Mouse (Mus musculus) embryonic facial prominence, embryonic 12.5 days (tissue): ENCODE data around the gene Fam173a. TPM values are rescaled to one million over a fixed set of nuclear protein-coding genes. Genes with fewer than 3 reads are reported as not detected.

Experiments
- ATAC-seq: fragments of 200-750 bp; cut with Nextera tagmentation; 2 replicates; pipeline ENCODE4 v1.8.0; 2017; ENCODE audit not compliant: insufficient number of reproducible peaks, insufficient read depth, low FRiP score, low TSS enrichment
- H3K27ac ChIP-seq: fragments of 300-500 bp; sonication (generic); 2 replicates; pipeline ENCODE4 v1.5.1; 2016; ENCODE audit warnings: mild to moderate bottlenecking
- H3K27me3 ChIP-seq: fragments of 300-500 bp; sonication (generic); 2 replicates; pipeline ENCODE4 v1.6.1; 2016; ENCODE audit warnings: mild to moderate bottlenecking, moderate library complexity
- H3K36me3 ChIP-seq: fragments of 300-500 bp; sonication (generic); 2 replicates; pipeline ENCODE4 v1.6.1; 2016; ENCODE audit warnings: mild to moderate bottlenecking
- H3K4me1 ChIP-seq: fragments of 300-500 bp; sonication (generic); 2 replicates; pipeline ENCODE4 v1.6.1; 2016
- H3K4me2 ChIP-seq: fragments of 300-500 bp; sonication (generic); replicated peaks from 2 replicates; pipeline ENCODE4 v1.6.1; 2016; ENCODE audit warnings: mild to moderate bottlenecking, moderate library complexity
- H3K4me3 ChIP-seq: fragments of 300-500 bp; sonication (generic); 2 replicates; pipeline ENCODE4 v1.5.1; 2016; ENCODE audit warnings: mild to moderate bottlenecking
- H3K9ac ChIP-seq: fragments of 300-500 bp; sonication (generic); 2 replicates; pipeline ENCODE4 v1.6.1; 2016; ENCODE audit warnings: mild to moderate bottlenecking, moderate library complexity
- H3K9me3 ChIP-seq: fragments of 300-500 bp; sonication (generic); 2 replicates; pipeline ENCODE4 v1.6.1; 2016; ENCODE audit warnings: mild to moderate bottlenecking, moderate library complexity
- WGBS: fragments of 180-500 bp; shearing (Covaris S2); methylation state at CpG from one replicate; pipeline ENCODE4 v1.1.7; 2016; 5-methylcytosine and 5-hydroxymethylcytosine counted together
- polyA plus RNA-seq: library from polyadenylated mRNA; unstranded; fragments of >200 nt; fragmentation: Nextera tagmentation; extraction: Ambion mirVana; gene quantifications from 2 replicates; pipeline ENCODE4 v1.2.1, GENCODE M21; 2016

The Fam173a gene
- polyA plus RNA-seq, 1 experiment from 2014 or later: 72.0 TPM

DNA sequence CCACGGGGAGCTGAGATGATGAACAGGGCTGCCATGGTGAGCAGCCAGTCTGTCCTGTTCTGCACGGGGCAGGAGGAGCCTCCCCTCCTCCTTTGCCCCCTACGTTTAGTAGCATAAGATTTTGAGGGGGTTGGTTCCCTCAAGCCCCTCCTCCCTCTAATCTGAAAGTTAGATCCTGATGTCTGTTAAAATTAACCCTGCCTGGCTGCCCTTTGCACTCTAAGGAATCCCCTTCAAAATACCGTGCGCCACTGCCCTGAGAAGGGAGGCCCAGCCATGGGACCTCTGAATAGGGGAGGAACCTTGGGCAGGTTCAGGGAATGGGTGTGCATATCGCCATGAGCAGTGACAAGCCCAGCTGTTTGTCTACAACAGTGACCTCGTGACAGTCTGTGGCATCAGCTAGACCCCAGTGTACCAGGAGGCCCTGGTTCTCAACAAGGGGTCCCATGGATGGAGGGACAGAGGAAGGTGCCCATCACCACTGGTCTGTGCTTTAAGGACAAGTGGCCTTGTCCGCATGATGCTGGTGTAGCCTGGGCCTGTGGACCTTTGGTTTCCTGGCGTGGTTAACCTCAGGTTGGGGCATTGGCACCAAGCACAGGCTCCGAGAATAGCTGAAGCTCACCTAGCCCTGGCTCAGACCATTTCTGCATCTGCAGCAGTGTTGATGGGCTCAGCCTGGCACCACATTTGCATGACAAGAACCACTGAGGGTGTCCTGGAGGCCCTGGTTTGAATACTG is 17.2 kb downstream of the Fam173a start:
- H3K4me2 ChIP-seq: peak overlapping the region; percentile 7; the same call in 1 of the 2 replicates
- ATAC-seq: no peak
- H3K9me3 ChIP-seq: no peaks in the 10 kb centered on the region
- no peak overlapping the region for H3K9ac ChIP-seq
- peaks cover 8% of the 10 kb centered on the region for H3K36me3 ChIP-seq
- 77% methylated on average over 10 of the region's 10 CpGs for WGBS
- no peaks in the 10 kb centered on the region for H3K27me3 ChIP-seq
- H3K4me3 ChIP-seq: no peak overlapping the region
- H3K4me1 ChIP-seq: peaks cover 8% of the 10 kb centered on the region
- H3K27ac ChIP-seq: no peak overlapping the region

DNA sequence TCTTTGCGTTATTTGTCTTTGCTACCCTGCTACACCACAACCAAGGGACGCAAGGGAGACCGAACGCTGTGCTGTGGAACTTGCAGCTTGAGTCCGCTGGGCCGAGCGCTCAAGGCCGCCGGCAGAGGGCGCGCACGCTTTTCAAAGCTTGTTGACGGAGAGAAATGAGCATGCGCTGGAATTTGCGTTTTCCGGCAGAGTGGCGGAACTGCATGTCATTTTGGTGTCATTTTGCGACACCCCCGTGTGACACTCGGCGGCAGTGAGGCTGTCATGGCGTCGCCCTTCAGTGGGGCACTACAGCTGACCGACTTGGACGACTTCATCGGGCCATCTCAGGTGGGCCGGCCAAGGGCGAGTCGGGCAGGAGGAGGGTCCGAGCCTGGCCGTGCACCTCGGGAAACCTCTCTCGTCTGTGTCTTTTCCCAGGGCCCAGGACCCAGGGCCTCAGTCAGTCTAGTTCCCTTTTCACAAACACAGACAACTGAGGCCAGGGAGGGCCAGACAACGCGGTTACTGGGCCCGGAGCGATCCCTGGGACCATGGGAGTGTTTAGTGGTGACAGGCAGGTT is 19.1 kb downstream of the Fam173a start, which contains the start of gene Narfl:
Gene Narfl (plus strand): TSS at position 228 of the 572 bp plus-strand sequence.
- no peaks in the 10 kb centered on the region for H3K27me3 ChIP-seq
- H3K9ac ChIP-seq: peak within 1 kb of the TSS; percentile 88
- under 1% methylated on average over 37 of the region's 37 CpGs for WGBS
- no peaks in the 10 kb centered on the region for H3K36me3 ChIP-seq
- H3K4me1 ChIP-seq: peaks cover 8% of the 10 kb centered on the region
- peak within 1 kb of the TSS; percentile 85 for H3K4me2 ChIP-seq
- H3K9me3 ChIP-seq: no peaks in the 10 kb centered on the region
- H3K4me3 ChIP-seq: peak within 1 kb of the TSS; percentile 83
- peak; percentile 73 for ATAC-seq
- H3K27ac ChIP-seq: no peak within 1 kb of the TSS

- Histone ChIP-seq H3K27me3 (peaks cover 10% of the 10 kb centered on the region; the same call in 1 of the 2 replicates), H3K4me2 (no peak overlapping the region), H3K36me3 (no peaks in the 10 kb centered on the region), H3K4me1 (peaks cover 4% of the 10 kb centered on the region), H3K27ac (no peak overlapping the region), H3K4me3 (no peak overlapping the region), H3K9ac (no peak overlapping the region), H3K9me3 (no peaks in the 10 kb centered on the region)
- WGBS: 43% methylated on average over 9 of the region's 9 CpGs
- no peak for ATAC-seq
Measured at GRCm38 (mm10) chr17:25769331-25769730, 23.4 kb downstream of the Fam173a start.

- Histone ChIP-seq H3K4me3 (no peak overlapping the region), H3K36me3 (no peaks in the 10 kb centered on the region), H3K9me3 (no peaks in the 10 kb centered on the region), H3K9ac (no peak overlapping the region), H3K4me1 (no peaks in the 10 kb centered on the region), H3K27me3 (peaks cover 10% of the 10 kb centered on the region; the same call in 1 of the 2 replicates), H3K4me2 (no peak overlapping the region), H3K27ac (no peak overlapping the region)
- 34% methylated on average over 5 of the region's 5 CpGs for WGBS
- no peak; the same call in 1 of the 2 replicates for ATAC-seq
Measured at GRCm38 (mm10) chr17:25765886-25766285, 26.8 kb downstream of the Fam173a start.

GRCm38 (mm10) chr17:25762591-25762990 is 30.1 kb downstream of the Fam173a start:
- Histone ChIP-seq H3K4me1 (no peaks in the 10 kb centered on the region), H3K27ac (no peak overlapping the region), H3K9ac (no peak overlapping the region), H3K27me3 (peaks cover 10% of the 10 kb centered on the region; the same call in 1 of the 2 replicates), H3K9me3 (no peaks in the 10 kb centered on the region), H3K36me3 (no peaks in the 10 kb centered on the region), H3K4me2 (no peak overlapping the region), H3K4me3 (no peak overlapping the region)
- WGBS: 32% methylated on average over 3 of the region's 3 CpGs
- ATAC-seq: no peak

DNA sequence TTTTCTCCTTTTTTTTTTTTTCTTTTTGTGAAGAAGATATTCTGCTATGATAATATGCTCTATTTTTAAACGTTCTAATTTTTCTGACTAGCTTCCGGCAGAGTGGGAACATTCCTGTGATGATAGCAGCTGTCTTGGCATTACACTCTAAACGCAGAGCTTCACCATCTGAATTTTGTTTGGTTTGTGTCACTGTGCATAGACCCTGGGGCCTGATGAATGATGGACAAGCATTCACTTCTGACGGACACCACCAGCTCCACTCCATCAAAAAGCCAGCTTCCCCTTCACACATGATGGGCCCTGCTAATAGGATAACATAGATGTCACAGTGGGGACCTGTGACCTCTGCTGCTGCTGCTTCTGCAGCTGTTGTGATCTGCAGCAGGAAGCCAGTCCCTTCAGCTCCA is 31.1 kb downstream of the Fam173a start:
- 44% methylated on average over 4 of the region's 4 CpGs for WGBS
- H3K4me3 ChIP-seq: no peak overlapping the region
- no peaks in the 10 kb centered on the region for H3K36me3 ChIP-seq
- peaks cover 8% of the 10 kb centered on the region; the same call in 1 of the 2 replicates for H3K27me3 ChIP-seq
- H3K9ac ChIP-seq: no peak overlapping the region
- ATAC-seq: no peak
- H3K27ac ChIP-seq: no peak overlapping the region
- H3K4me2 ChIP-seq: no peak overlapping the region
- no peaks in the 10 kb centered on the region for H3K9me3 ChIP-seq
- H3K4me1 ChIP-seq: no peaks in the 10 kb centered on the region

DNA sequence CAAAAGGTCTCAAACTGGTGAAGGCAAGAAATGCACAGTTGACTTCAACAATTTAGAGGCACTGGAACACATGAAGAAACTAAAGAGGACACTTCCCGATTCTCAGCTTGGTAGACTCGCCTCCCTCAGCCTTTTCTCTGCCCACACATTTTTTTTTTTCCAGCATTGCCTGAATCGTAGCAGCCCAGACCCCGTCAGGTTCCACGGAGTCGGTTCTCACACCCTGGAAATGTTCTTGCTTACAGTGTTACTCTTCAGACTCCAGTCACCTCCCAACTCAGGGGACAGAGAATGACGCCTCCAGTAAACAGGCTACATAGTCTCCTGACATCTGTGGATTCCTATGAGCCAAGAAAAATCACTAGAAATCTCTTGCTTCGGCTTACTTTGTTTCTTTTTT is 32.6 kb downstream of the Fam173a start:
- H3K4me3 ChIP-seq: no peak overlapping the region
- no peak for ATAC-seq
- no peak overlapping the region for H3K27ac ChIP-seq
- H3K36me3 ChIP-seq: no peaks in the 10 kb centered on the region
- WGBS: 84% methylated on average over 8 of the region's 8 CpGs
- H3K27me3 ChIP-seq: no peaks in the 10 kb centered on the region
- no peaks in the 10 kb centered on the region for H3K9me3 ChIP-seq
- peaks cover 6% of the 10 kb centered on the region for H3K4me1 ChIP-seq
- no peak overlapping the region for H3K9ac ChIP-seq
- H3K4me2 ChIP-seq: no peak overlapping the region

- WGBS: 55% methylated on average over 3 of the region's 3 CpGs
- H3K9ac ChIP-seq: no peak overlapping the region
- no peak overlapping the region for H3K4me2 ChIP-seq
Measured at GRCm38 (mm10) chr17:25757691-25758090, 35.0 kb downstream of the Fam173a start.

GRCm38 (mm10) chr17:25756378-25757242 is 36.1 kb downstream of the Fam173a start:
- Histone ChIP-seq H3K36me3 (no peaks in the 10 kb centered on the region), H3K27me3 (no peaks in the 10 kb centered on the region), H3K9ac (no peak overlapping the region), H3K27ac (no peak overlapping the region), H3K9me3 (no peaks in the 10 kb centered on the region), H3K4me1 (peaks cover 10% of the 10 kb centered on the region), H3K4me2 (no peak overlapping the region), H3K4me3 (no peak overlapping the region)
- ATAC-seq: no peak
- WGBS: 78% methylated on average over 9 of the region's 9 CpGs

More at GRCm38 (mm10) chr17:25757691-25758090, 35.0 kb downstream of the Fam173a start:
- no peaks in the 10 kb centered on the region for H3K27me3 ChIP-seq
- ATAC-seq: no peak
- no peak overlapping the region for H3K27ac ChIP-seq
- H3K4me1 ChIP-seq: peaks cover 6% of the 10 kb centered on the region
- H3K4me3 ChIP-seq: no peak overlapping the region
- no peaks in the 10 kb centered on the region for H3K9me3 ChIP-seq
- no peaks in the 10 kb centered on the region for H3K36me3 ChIP-seq

DNA sequence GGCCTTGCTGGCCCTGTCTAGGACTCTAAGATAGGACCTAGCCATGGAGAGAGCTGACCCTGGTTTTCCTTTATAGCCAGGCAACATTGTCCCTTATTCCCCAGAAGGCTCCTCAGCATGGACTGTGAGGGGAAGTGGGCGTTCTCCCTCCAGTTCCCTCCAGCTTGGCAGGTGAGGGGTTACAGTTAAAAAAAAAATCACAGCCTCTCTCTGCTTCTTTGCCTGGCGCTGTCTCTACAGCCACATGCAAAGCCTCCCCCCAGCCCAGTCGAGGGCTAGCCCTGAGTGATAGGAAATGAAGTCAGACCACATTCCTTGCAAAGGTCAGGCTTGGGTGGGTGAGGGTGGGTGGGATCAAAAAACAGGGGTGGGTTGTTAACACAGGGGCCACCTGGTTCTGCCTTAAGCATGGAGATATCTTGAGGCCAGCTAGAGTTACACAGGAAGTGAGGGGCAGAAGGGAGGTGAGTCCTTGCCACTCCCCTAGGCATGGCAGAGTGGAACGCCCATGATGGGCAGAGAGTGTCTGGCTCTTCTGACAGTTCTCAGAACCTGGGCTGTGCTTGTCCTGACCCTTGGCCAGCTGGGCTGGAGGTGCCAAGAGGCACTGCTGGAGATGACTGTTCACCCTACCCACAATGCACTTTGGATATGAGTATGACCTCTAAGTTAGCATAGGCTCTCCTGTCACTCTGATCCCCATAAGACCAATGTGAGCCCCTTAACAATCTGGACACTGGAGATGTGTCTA is 36.9 kb downstream of the Fam173a start:
- 33% methylated on average over 4 of the region's 4 CpGs for WGBS
- Histone ChIP-seq H3K36me3 (no peaks in the 10 kb centered on the region), H3K4me3 (no peak overlapping the region), H3K9ac (0 out of 2 replicates have a peak overlapping the region, but pooled peaks have one; percentile 20), H3K27ac (no peak overlapping the region), H3K4me2 (no peak overlapping the region), H3K4me1 (peaks cover 16% of the 10 kb centered on the region), H3K27me3 (no peaks in the 10 kb centered on the region), H3K9me3 (no peaks in the 10 kb centered on the region)
- ATAC-seq: no peak; the same call in 1 of the 2 replicates

GRCm38 (mm10) chr17:25755086-25755485 is 37.6 kb downstream of the Fam173a start:
- no peaks in the 10 kb centered on the region for H3K9me3 ChIP-seq
- H3K4me1 ChIP-seq: peaks cover 16% of the 10 kb centered on the region
- H3K27me3 ChIP-seq: no peaks in the 10 kb centered on the region
- no peak overlapping the region for H3K4me2 ChIP-seq
- H3K36me3 ChIP-seq: no peaks in the 10 kb centered on the region
- ATAC-seq: no peak
- no peak overlapping the region for H3K4me3 ChIP-seq
- no peak overlapping the region for H3K9ac ChIP-seq
- WGBS: 82% methylated on average over 4 of the region's 4 CpGs
- no peak overlapping the region for H3K27ac ChIP-seq
